11 mouse cellular contexts compared by ENCODE assay signal in the genomic region with DNA sequence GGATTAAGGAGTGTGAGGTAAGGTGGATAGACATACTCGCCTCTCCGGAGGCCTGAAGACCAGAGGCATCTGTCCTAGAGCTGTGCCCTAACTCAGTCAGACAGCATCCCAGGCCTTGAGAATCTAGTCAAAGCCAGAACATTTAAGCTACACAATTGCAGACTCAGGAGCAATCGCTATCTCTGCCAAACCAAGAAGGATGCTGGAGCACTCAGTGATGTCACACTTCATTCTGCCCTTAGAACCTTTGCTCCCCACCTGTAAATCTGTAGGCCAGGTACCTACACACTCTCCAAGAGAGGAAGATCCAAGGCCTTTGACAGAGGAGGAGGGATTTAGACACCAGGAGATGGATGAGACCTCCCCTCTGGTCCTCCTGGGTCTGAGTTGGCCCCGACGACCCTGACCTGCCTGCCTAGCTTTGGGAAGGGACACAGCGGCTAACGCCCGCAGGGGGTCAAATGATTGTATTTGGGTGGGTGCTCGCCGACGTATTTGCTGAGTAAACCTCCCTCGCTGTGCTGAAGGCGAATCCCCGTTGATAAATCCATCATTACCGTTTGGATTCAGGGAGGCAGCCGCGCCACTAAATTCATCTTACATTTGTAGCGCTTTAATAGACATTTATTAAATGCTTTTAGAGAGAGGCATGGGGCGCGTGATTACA. TPM values are rescaled to one million over a fixed set of nuclear protein-coding genes. Genes with fewer than 3 reads are reported as not detected.
A peak's percentile ranks its signal among the peaks of the same experiment; 100 is the strongest.
DNase-seq lines count a peak whose midpoint lies in the region; ATAC-seq and TF ChIP-seq lines count a peak whose summit lies in the region.
"Had no signal": no experiment of that assay in that cellular context is flagged by ENCODE, and none has a peak within 500 bp of the region (broad histone marks: within the 10 kb centered on the region; RNA-seq: fewer than 3 reads in every experiment).

No protein-coding gene starts in this region.

- H3K4me3 ChIP-seq in heart, embryonic 15.5 days: no peak overlapping the region
- H3K4me3 ChIP-seq in embryonic facial prominence, embryonic 15.5 days (replicated peaks): no peak overlapping the region
- 0 out of 2 replicates have a peak overlapping the region, but pooled peaks have one; percentile 1 for H3K4me3 ChIP-seq in hindbrain, postnatal 0 days (ENCODE audit: low read length)
- no peak overlapping the region for H3K4me3 ChIP-seq in midbrain, embryonic 16.5 days (ENCODE audit: low read depth, low read length)
- H3K4me3 ChIP-seq: liver, embryonic 13.5 days had no signal

- intact Hi-C loops in heart, postnatal 36 days (cut with DNase I): loop anchor here (1.0 to 10.0 kb wide), 3 partner anchors 16 to 1518 kb away; no protein-coding TSS in a partner anchor

- no peaks in the 10 kb centered on the region for H3K36me3 ChIP-seq in heart, embryonic 15.5 days
- no peaks in the 10 kb centered on the region for H3K36me3 ChIP-seq in embryonic facial prominence, embryonic 15.5 days
- no peaks in the 10 kb centered on the region for H3K36me3 ChIP-seq in hindbrain, postnatal 0 days (ENCODE audit: insufficient read depth, low read length)
- H3K36me3 ChIP-seq in midbrain, embryonic 16.5 days (ENCODE audit: control insufficient read depth, insufficient read depth, low read length): no peaks in the 10 kb centered on the region
- H3K36me3 ChIP-seq: liver, embryonic 13.5 days had no signal

- H3K27me3 ChIP-seq in heart, embryonic 15.5 days: peaks cover 66% of the 10 kb centered on the region
- peaks cover 68% of the 10 kb centered on the region for H3K27me3 ChIP-seq in embryonic facial prominence, embryonic 15.5 days
- H3K27me3 ChIP-seq in hindbrain, postnatal 0 days (ENCODE audit: insufficient read depth, low read length): peaks cover 19% of the 10 kb centered on the region; the same call in 1 of the 2 replicates
- H3K27me3 ChIP-seq in midbrain, embryonic 16.5 days (ENCODE audit: control insufficient read depth, insufficient read depth, low read depth, low read length): peaks cover 37% of the 10 kb centered on the region
- H3K27me3 ChIP-seq: CH12.LX had no signal

- peaks cover 31% of the 10 kb centered on the region for H3K4me1 ChIP-seq in heart, embryonic 15.5 days (replicated peaks)
- peaks cover 22% of the 10 kb centered on the region for H3K4me1 ChIP-seq in embryonic facial prominence, embryonic 15.5 days
- no peaks in the 10 kb centered on the region; the same call in 1 of the 2 replicates for H3K4me1 ChIP-seq in hindbrain, postnatal 0 days (ENCODE audit: insufficient read depth, low read length)
- peaks cover 19% of the 10 kb centered on the region for H3K4me1 ChIP-seq in midbrain, embryonic 16.5 days (ENCODE audit: control insufficient read depth, insufficient read depth, low read length)

- no peaks in the 10 kb centered on the region for H3K9me3 ChIP-seq in heart, embryonic 15.5 days (replicated peaks)
- H3K9me3 ChIP-seq in embryonic facial prominence, embryonic 15.5 days (replicated peaks): no peaks in the 10 kb centered on the region
- H3K9me3 ChIP-seq in hindbrain, postnatal 0 days (ENCODE audit: low read length): no peaks in the 10 kb centered on the region
- no peaks in the 10 kb centered on the region for H3K9me3 ChIP-seq in midbrain, embryonic 16.5 days (replicated peaks; ENCODE audit: control insufficient read depth, low read length, poor library complexity, severe bottlenecking)
- H3K9me3 ChIP-seq: liver, embryonic 13.5 days had no signal

- no peak for TF ChIP-seq CTCF in hindbrain, postnatal 0 days (IDR thresholded peaks at IDR 0.05; ENCODE audit: low read depth)

- WGBS in heart, embryonic 15.5 days: 24% methylated on average over 20 of the region's 20 CpGs
- 41% methylated on average over 20 of the region's 20 CpGs for WGBS in embryonic facial prominence, embryonic 15.5 days
- 21% methylated on average over 20 of the region's 20 CpGs for WGBS in hindbrain, postnatal 0 days
- WGBS in midbrain, embryonic 16.5 days: 10% methylated on average over 20 of the region's 20 CpGs

- no peak overlapping the region for H3K9ac ChIP-seq in heart, embryonic 15.5 days
- no peak overlapping the region for H3K9ac ChIP-seq in embryonic facial prominence, embryonic 15.5 days
- peak overlapping the region; percentile 37; the same call in 1 of the 2 replicates for H3K9ac ChIP-seq in hindbrain, postnatal 0 days (replicated peaks; ENCODE audit: low read length)
- H3K9ac ChIP-seq in midbrain, embryonic 16.5 days (ENCODE audit: low read depth, low read length): peak overlapping the region; percentile 64
- H3K9ac ChIP-seq: liver, embryonic 13.5 days had no signal

- peak overlapping the region; percentile 2; the same call in 1 of the 2 replicates for H3K27ac ChIP-seq in heart, embryonic 15.5 days
- H3K27ac ChIP-seq in embryonic facial prominence, embryonic 15.5 days (replicated peaks): no peak overlapping the region
- peak overlapping the region; percentile 92 for H3K27ac ChIP-seq in hindbrain, postnatal 0 days
- H3K27ac ChIP-seq in midbrain, embryonic 16.5 days (ENCODE audit: low read length): peak overlapping the region; percentile 89

- DNase-seq in heart, postnatal 36 days: no peak
- no peak for DNase-seq in hindbrain, postnatal 0 days (ENCODE audit: low spot score)
- no peak for DNase-seq in spleen, postnatal 36 days (ENCODE audit: low spot score in 2 of 2)
- DNase-seq: heart, postnatal 10 days; liver, embryonic 13.5 days had no signal

- 0 out of 2 replicates have a peak overlapping the region, but pooled peaks have one; percentile 16 for H3K4me2 ChIP-seq in heart, embryonic 15.5 days
- H3K4me2 ChIP-seq in embryonic facial prominence, embryonic 15.5 days (replicated peaks): 0 out of 2 replicates have a peak overlapping the region, but pooled peaks have one; percentile 82
- peak overlapping the region; percentile 68 for H3K4me2 ChIP-seq in hindbrain, postnatal 0 days (ENCODE audit: low read depth, low read length)
- peak overlapping the region; percentile 76 for H3K4me2 ChIP-seq in midbrain, embryonic 16.5 days (ENCODE audit: low read length)

- ATAC-seq in heart, embryonic 15.5 days (replicated peaks; ENCODE audit: insufficient number of reproducible peaks, insufficient read depth, low FRiP score, low read depth): no peak
- no peak for ATAC-seq in embryonic facial prominence, embryonic 15.5 days (ENCODE audit: insufficient number of reproducible peaks, low FRiP score, low TSS enrichment, low read depth)
- ATAC-seq in hindbrain, postnatal 0 days: no peak
- no peak for ATAC-seq in midbrain, embryonic 16.5 days
- ATAC-seq in cerebellum, adult (ENCODE audit: insufficient number of reproducible peaks, low FRiP score, low TSS enrichment): no peak
- no peak for ATAC-seq in monocyte, adult 5-6 weeks (replicated peaks; ENCODE audit: insufficient number of reproducible peaks, low FRiP score, low TSS enrichment, poor library complexity, severe bottlenecking)

RNA-seq across cellular contexts. Expression of a gene that starts 19.5 kb away (rescaled TPM):
- 25.1 and 27.6 TPM in 2 replicates for polyA plus RNA-seq in heart, embryonic 15.5 days (2015; fragmentation: Nextera tagmentation; extraction: Ambion mirVana)
- 10 to 100 TPM; 18.9 to 23.9 TPM for total RNA-seq in heart, postnatal 36 days (2021)
- 32.3 and 35.6 TPM in 2 replicates for polyA plus RNA-seq in embryonic facial prominence, embryonic 15.5 days (2015; fragmentation: Nextera tagmentation; extraction: Ambion mirVana)
- total RNA-seq in hindbrain, postnatal 0 days (2014; rRNA removed): 33.2 and 43.1 TPM in 2 replicates
- 74.2 and 75.4 TPM in 2 replicates for polyA plus RNA-seq in hindbrain, postnatal 0 days (2015; fragmentation: Nextera tagmentation; extraction: Ambion mirVana)
- 78.0 and 102 TPM in 2 replicates for polyA plus RNA-seq in midbrain, embryonic 16.5 days (2015; fragmentation: Nextera tagmentation; extraction: Ambion mirVana)
- not detected in 3 replicates for total RNA-seq in monocyte, adult 5-6 weeks (2017)
- total RNA-seq: CH12.LX had no signal

Comparison
In these comparisons a context has a peak if more than half of its experiments do, and no peak if none do; other contexts are left out.
1. H3K4me2 ChIP-seq: peak in every context shown above with its lines; median percentile 82 in embryonic facial prominence, embryonic 15.5 days; 76 in midbrain, embryonic 16.5 days; 68 in hindbrain, postnatal 0 days; 16 in heart, embryonic 15.5 days.
2. H3K9ac ChIP-seq: peak in hindbrain, postnatal 0 days (single experiment) and midbrain, embryonic 16.5 days (single experiment); none in heart, embryonic 15.5 days (single experiment) and embryonic facial prominence, embryonic 15.5 days (single experiment).